Mouse (Mus musculus): ENCODE data around the gene Uqcr10.

- no peak for TF ChIP-seq CTCF (IDR thresholded peaks at IDR 0.05; ENCODE audit: insufficient read depth, low read length)
- TF ChIP-seq POLR2A (IDR thresholded peaks at IDR 0.05; ENCODE audit: borderline replicate concordance, extremely low read depth, low read depth, low read length), result no peak
Measured at GRCm38 (mm10) chr11:4679441-4679832, 24.7 kb downstream of the Uqcr10 start.
